Mouse (Mus musculus) CH12.LX (cell line): ENCODE data around the gene Ppm1j. TPM values are rescaled to one million over a fixed set of nuclear protein-coding genes. Genes with fewer than 3 reads are reported as not detected.

Experiments used
- DNase-seq: peaks from one replicate; pipeline ENCODE4 v3.0.0-alpha.2; 2013; ENCODE audit errors: extremely low read depth
- H3K27ac ChIP-seq: 2 replicates; pipeline ENCODE4 v1.5.1; 2012; ENCODE audit warnings: low read depth, mild to moderate bottlenecking, control low read depth, moderate library complexity; ENCODE audit not compliant: insufficient read depth
- H3K27me3 ChIP-seq: replicated peaks from 2 replicates; pipeline ENCODE3; 2012; ENCODE audit warnings: inconsistent platforms
- H3K36me3 ChIP-seq, 2 experiments: replicated peaks in 1 of 2; 2 replicates each; pipeline versions ENCODE3 to v1.6.1; 2012; ENCODE audit warnings: inconsistent platforms in 1 of 2, low read length in 1 of 2, mild to moderate bottlenecking in 1 of 2, mixed read lengths in 1 of 2, moderate library complexity in 1 of 2; ENCODE audit not compliant: control insufficient read depth in 1 of 2, insufficient read depth in 1 of 2
- H3K4me1 ChIP-seq, 2 experiments: 2 replicates each; pipeline ENCODE4 v1.6.1; 2012; ENCODE audit warnings: inconsistent platforms in 1 of 2, moderate library complexity in 1 of 2; ENCODE audit not compliant: insufficient read depth in 2 of 2, control insufficient read depth in 1 of 2
- H3K4me2 ChIP-seq: 2 replicates; pipeline ENCODE4 v1.6.1; 2012; ENCODE audit warnings: low read depth, mild to moderate bottlenecking, control low read depth; ENCODE audit not compliant: poor library complexity, insufficient read depth, severe bottlenecking
- H3K4me3 ChIP-seq, 3 experiments: fragments of 150-350 bp in 1 of 3; sonication (generic) in 1 of 3; replicated peaks in 1 of 3; 2 replicates each; pipeline versions ENCODE3 to v1.5.1; 2011 to 2012; ENCODE audit warnings: low read depth in 2 of 3, low read length in 2 of 3, mild to moderate bottlenecking in 2 of 3, moderate library complexity in 2 of 3, control low read depth in 1 of 3, improper control_type of control experiment in 1 of 3, inconsistent platforms in 1 of 3, mixed read lengths in 1 of 3; ENCODE audit not compliant: poor library complexity in 1 of 3
- H3K79me2 ChIP-seq: replicated peaks from 2 replicates; pipeline ENCODE4 v1.6.1; 2012; ENCODE audit warnings: mild to moderate bottlenecking, moderate library complexity; ENCODE audit not compliant: control insufficient read depth, poor library complexity, insufficient read depth, severe bottlenecking; ENCODE audit errors: extremely low read depth
- H3K9ac ChIP-seq: 2 replicates; pipeline ENCODE4 v1.6.1; 2012; ENCODE audit warnings: low read depth, mild to moderate bottlenecking, control low read depth, moderate library complexity; ENCODE audit not compliant: insufficient read depth
- H3K9me3 ChIP-seq: replicated peaks from 2 replicates; pipeline ENCODE3; 2012; ENCODE audit warnings: low read length, inconsistent platforms, mixed read lengths
- CHD1 ChIP-seq: IDR thresholded peaks from 2 replicates; pipeline ENCODE4 v1.6.1; 2012; ENCODE audit warnings: low read depth, low read length, improper control_type of control experiment, inconsistent platforms
- CHD2 ChIP-seq: IDR thresholded peaks from 2 replicates; pipeline ENCODE4 v1.6.1; 2011; ENCODE audit warnings: low read length, improper control_type of control experiment
- CTCF ChIP-seq, 2 experiments: IDR thresholded peaks in 1 of 2; conservative IDR thresholded peaks in 1 of 2; 2 replicates each; pipeline ENCODE4 v1.5.1; 2011 to 2012; ENCODE audit warnings: low read depth in 2 of 2, low read length in 2 of 2, improper control_type of control experiment in 1 of 2, inconsistent platforms in 1 of 2, mild to moderate bottlenecking in 1 of 2, moderate library complexity in 1 of 2
- E2F4 ChIP-seq: IDR thresholded peaks from 2 replicates; pipeline ENCODE4 v1.6.1; 2011; ENCODE audit warnings: low read depth, low read length, improper control_type of control experiment; ENCODE audit not compliant: insufficient replicate concordance
- ELF1 ChIP-seq: IDR thresholded peaks from 2 replicates; pipeline ENCODE4 v1.6.1; 2014; ENCODE audit warnings: low read depth, mild to moderate bottlenecking, inconsistent platforms, low read length, improper control_type of control experiment
- EP300 ChIP-seq: IDR thresholded peaks from 2 replicates; pipeline ENCODE4 v1.6.1; 2011; ENCODE audit warnings: low read length, improper control_type of control experiment
- ETS1 ChIP-seq: conservative IDR thresholded peaks from 2 replicates; pipeline ENCODE4 v1.6.1; 2012; ENCODE audit warnings: low read depth, mild to moderate bottlenecking, inconsistent platforms, low read length, improper control_type of control experiment, moderate library complexity
- JUND ChIP-seq: conservative IDR thresholded peaks from 2 replicates; pipeline ENCODE4 v1.6.1; 2011; ENCODE audit warnings: low read depth, low read length, improper control_type of control experiment
- KAT2A ChIP-seq: IDR thresholded peaks from 2 replicates; pipeline ENCODE4 v1.6.1; 2012; ENCODE audit warnings: low read length, improper control_type of control experiment, inconsistent platforms; ENCODE audit not compliant: insufficient replicate concordance
- MAFK ChIP-seq: IDR thresholded peaks from 2 replicates; pipeline ENCODE4 v1.6.1; 2011; ENCODE audit warnings: low read length, improper control_type of control experiment; ENCODE audit not compliant: insufficient replicate concordance
- MAZ ChIP-seq: IDR thresholded peaks from 2 replicates; pipeline ENCODE4 v1.6.1; 2012; ENCODE audit warnings: low read depth, mild to moderate bottlenecking, inconsistent platforms, low read length, improper control_type of control experiment, moderate library complexity
- MEF2A ChIP-seq: IDR thresholded peaks from 2 replicates; pipeline ENCODE4 v1.6.1; 2014; ENCODE audit warnings: low read depth, mild to moderate bottlenecking, inconsistent platforms, low read length, improper control_type of control experiment, borderline replicate concordance
- MXI1 ChIP-seq: IDR thresholded peaks from 2 replicates; pipeline ENCODE4 v1.6.1; 2011; ENCODE audit warnings: mild to moderate bottlenecking, low read depth, low read length, improper control_type of control experiment
- MYC ChIP-seq: IDR thresholded peaks from 2 replicates; pipeline ENCODE4 v1.6.1; 2011; ENCODE audit warnings: low read depth, mild to moderate bottlenecking, improper control_type of control experiment, low read length
- NRF1 ChIP-seq: IDR thresholded peaks from 2 replicates; pipeline ENCODE4 v1.6.1; 2014; ENCODE audit warnings: low read depth, mild to moderate bottlenecking, inconsistent platforms, low read length, improper control_type of control experiment, moderate library complexity
- PAX5 ChIP-seq: IDR thresholded peaks from 2 replicates; pipeline ENCODE4 v1.6.1; 2012; ENCODE audit warnings: low read length, inconsistent platforms, mixed read lengths
- POLR2A ChIP-seq: IDR thresholded peaks from 2 replicates; pipeline ENCODE4 v1.6.1; 2011; ENCODE audit warnings: low read depth, mild to moderate bottlenecking, improper control_type of control experiment, low read length
- POLR2AphosphoS2 ChIP-seq: IDR thresholded peaks from 2 replicates; pipeline ENCODE4 v1.6.1; 2011; ENCODE audit warnings: low read depth, low read length, improper control_type of control experiment
- RAD21 ChIP-seq: IDR thresholded peaks from 2 replicates; pipeline ENCODE4 v1.6.1; 2011; ENCODE audit warnings: low read depth, mild to moderate bottlenecking, low read length, improper control_type of control experiment, moderate library complexity
- RCOR1 ChIP-seq: conservative IDR thresholded peaks from 2 replicates; pipeline ENCODE4 v1.6.1; 2012; ENCODE audit warnings: low read depth, mild to moderate bottlenecking, inconsistent platforms, low read length, improper control_type of control experiment
- SIN3A ChIP-seq: IDR thresholded peaks from 2 replicates; pipeline ENCODE4 v1.6.1; 2012; ENCODE audit warnings: low read length, improper control_type of control experiment, inconsistent platforms
- SMC3 ChIP-seq: IDR thresholded peaks from 2 replicates; pipeline ENCODE4 v1.6.1; 2011; ENCODE audit warnings: low read depth, low read length, improper control_type of control experiment
- TBP ChIP-seq: conservative IDR thresholded peaks from 2 replicates; pipeline ENCODE4 v1.6.1; 2011; ENCODE audit warnings: low read depth, low read length, improper control_type of control experiment
- TCF12 ChIP-seq: IDR thresholded peaks from 2 replicates; pipeline ENCODE4 v1.6.1; 2014; ENCODE audit warnings: low read depth, mild to moderate bottlenecking, inconsistent platforms, low read length, improper control_type of control experiment
- UBTF ChIP-seq: IDR thresholded peaks from 2 replicates; pipeline ENCODE4 v1.6.1; 2012; ENCODE audit warnings: low read depth, mild to moderate bottlenecking, inconsistent platforms, low read length, improper control_type of control experiment, moderate library complexity
- USF1 ChIP-seq: IDR thresholded peaks from 2 replicates; pipeline ENCODE4 v1.6.1; 2014; ENCODE audit warnings: low read depth, mild to moderate bottlenecking, inconsistent platforms, low read length, improper control_type of control experiment
- USF2 ChIP-seq: conservative IDR thresholded peaks from 2 replicates; pipeline ENCODE4 v1.6.1; 2011; ENCODE audit warnings: low read depth, low read length, improper control_type of control experiment
- ZC3H11A ChIP-seq: IDR thresholded peaks from 2 replicates; pipeline ENCODE4 v1.6.1; 2012; ENCODE audit warnings: low read depth, mild to moderate bottlenecking, inconsistent platforms, low read length, improper control_type of control experiment
- ZMIZ1 ChIP-seq: IDR thresholded peaks from 2 replicates; pipeline ENCODE4 v1.6.1; 2012; ENCODE audit warnings: low read depth, mild to moderate bottlenecking, inconsistent platforms, low read length, improper control_type of control experiment
- ZNF384 ChIP-seq: IDR thresholded peaks from 2 replicates; pipeline ENCODE4 v1.6.1; 2012; ENCODE audit warnings: low read depth, low read length, improper control_type of control experiment, inconsistent platforms
- dilution Hi-C: fragments of 300-500 bp; cut with MboI; formaldehyde crosslinking; loops from 2 replicates; pipeline ENCODE4 v1.14.3; 2020; ENCODE audit warnings: low sequenced_read_pairs; ENCODE audit not compliant: extremely low pct_unique_long_range_greater_than_20kb, extremely low pct_ligation_motif_present
- in situ Hi-C: fragments of 300-500 bp; cut with MboI; formaldehyde crosslinking; loops from 3 replicates; pipeline ENCODE4 v1.14.3; 2019; ENCODE audit warnings: low sequenced_read_pairs, low pct_ligation_motif_present, low pct_unique_long_range_greater_than_20kb, mixed read lengths
- polyA plus RNA-seq: library from polyadenylated mRNA; unstranded; fragments of >175 nt; gene quantifications from 2 replicates; pipeline ENCODE4 v1.2.1, GENCODE M21; 2012; ENCODE audit warnings: low read depth; ENCODE audit not compliant: insufficient read length
- total RNA-seq, 2 experiments: library from RNA; depleted of rRNA; stranded (reverse); fragments of 300-350 nt in 1 of 2; fragments of >200 nt in 1 of 2; gene quantifications; 2 replicates each; pipeline ENCODE4 v1.2.3; 2012 to 2014

The Ppm1j gene
- total and polyA plus RNA-seq, 3 experiments: 2.1 to 6.5 (median 6.4) TPM

GRCm38 (mm10) chr3:104788561-104789311 is 7.9 kb downstream of the Ppm1j start:
- peaks cover 5 to 45% of the 10 kb centered on the region in 2 experiments; a peak in 3 of 4 replicates for H3K4me1 ChIP-seq
- H3K27me3 ChIP-seq: no peaks in the 10 kb centered on the region
- H3K36me3 ChIP-seq: peaks cover 8 to 45% of the 10 kb centered on the region in 2 experiments
- peak; percentile 37; the same call in 1 of the 2 replicates for TF ChIP-seq TCF12
- no peak for TF ChIP-seq USF2
- TF ChIP-seq MXI1: no peak; the same call in 1 of the 2 replicates
- TF ChIP-seq ZC3H11A: no peak
- no peak for TF ChIP-seq NRF1
- no peak for TF ChIP-seq EP300
- peak; percentile 46; the same call in 1 of the 2 replicates for TF ChIP-seq MAZ
- TF ChIP-seq CTCF (conservative IDR thresholded peaks at IDR 0.05 in 1 of 2, IDR thresholded peaks at IDR 0.05 in 1 of 2; ENCODE audit: low read depth in 2 of 2, low read length in 2 of 2): peak in 1 of 2 experiments; percentile 74; a peak in 2 of 4 replicates
- TF ChIP-seq SIN3A: peak; percentile 28; the same call in 1 of the 2 replicates
- no peak for TF ChIP-seq JUND
- peak; percentile 69 for TF ChIP-seq SMC3
- TF ChIP-seq MYC: no peak
- no peak for TF ChIP-seq PAX5
- no peak for TF ChIP-seq ETS1
- peak; percentile 73 for TF ChIP-seq RAD21
- TF ChIP-seq CHD2: no peak
- TF ChIP-seq RCOR1: no peak
- no peak for TF ChIP-seq UBTF
- peak; percentile 37; the same call in 1 of the 2 replicates for TF ChIP-seq POLR2A
- no peak for TF ChIP-seq TBP
- dilution Hi-C loops (no loop called here), in situ Hi-C loops (loop anchor here (10.0 kb wide), 2 partner anchors 176 to 266 kb away; partner anchors contain the start of genes Cttnbp2nl and Wnt2b)
- peak overlapping the region; percentile 55 for H3K4me2 ChIP-seq
- H3K4me3 ChIP-seq: peak overlapping the region; percentile 48 to 67 (median 52)
- H3K9me3 ChIP-seq: no peaks in the 10 kb centered on the region
- H3K27ac ChIP-seq: no peak overlapping the region
- no peak for DNase-seq
- peak overlapping the region; percentile 35 for H3K9ac ChIP-seq
- no peaks in the 10 kb centered on the region for H3K79me2 ChIP-seq

- Histone ChIP-seq H3K9me3 (no peaks in the 10 kb centered on the region), H3K79me2 (no peaks in the 10 kb centered on the region), H3K4me1 (peaks cover 5 to 51% of the 10 kb centered on the region in 2 experiments; a peak in 3 of 4 replicates), H3K27me3 (no peaks in the 10 kb centered on the region), H3K4me3 (peak overlapping the region; percentile 48 to 67 (median 52)), H3K4me2 (peak overlapping the region; percentile 55), H3K36me3 (peaks cover 8 to 41% of the 10 kb centered on the region in 2 experiments), H3K27ac (no peak overlapping the region), H3K9ac (peak overlapping the region; percentile 35)
- dilution Hi-C loops (no loop called here), in situ Hi-C loops (loop anchor here (10.0 kb wide), 2 partner anchors 176 to 266 kb away; partner anchors contain the start of genes Cttnbp2nl and Wnt2b)
- DNase-seq: no peak
- TF ChIP-seq ETS1: no peak
- TF ChIP-seq USF1: no peak
- TF ChIP-seq TCF12: no peak
- TF ChIP-seq E2F4: no peak
- TF ChIP-seq NRF1: no peak
- no peak for TF ChIP-seq ELF1
- no peak for TF ChIP-seq MEF2A
- TF ChIP-seq RCOR1: no peak
- TF ChIP-seq EP300: no peak
- no peak for TF ChIP-seq RAD21
- no peak for TF ChIP-seq KAT2A
- no peak for TF ChIP-seq POLR2AphosphoS2
- TF ChIP-seq SIN3A: no peak
- TF ChIP-seq MAFK: no peak
- TF ChIP-seq CTCF (conservative IDR thresholded peaks at IDR 0.05 in 1 of 2, IDR thresholded peaks at IDR 0.05 in 1 of 2; ENCODE audit: low read depth in 2 of 2, low read length in 2 of 2): no peak
- no peak for TF ChIP-seq CHD1
- TF ChIP-seq ZNF384: no peak
- no peak for TF ChIP-seq MAZ
- no peak for TF ChIP-seq ZMIZ1
- TF ChIP-seq JUND: no peak
Observed at GRCm38 (mm10) chr3:104789312-104789605, 8.4 kb downstream of the Ppm1j start.
